Mouse (Mus musculus): ENCODE data around the gene A330070K13Rik. TPM values are rescaled to one million over a fixed set of nuclear protein-coding genes. Genes with fewer than 3 reads are reported as not detected.

A330070K13Rik gene
- polyA plus RNA-seq, 1 experiment = not detected

- Histone ChIP-seq H3K36me3 (ENCODE audit: control insufficient read depth, insufficient read depth, low read length) (no peaks in the 10 kb centered on the region), H3K4me3 (ENCODE audit: low read depth, low read length) (no peak overlapping the region), H3K27ac (ENCODE audit: insufficient read depth, low read depth, low read length) (no peak overlapping the region), H3K27me3 (ENCODE audit: control insufficient read depth, insufficient read depth, low read length) (no peaks in the 10 kb centered on the region), H3K4me1 (ENCODE audit: control insufficient read depth, insufficient read depth, insufficient read length, low read length) (no peaks in the 10 kb centered on the region)
- WGBS = 54% methylated on average over 8 of the region's 8 CpGs
- TF ChIP-seq POLR2A (IDR thresholded peaks at IDR 0.05; ENCODE audit: low read depth, low read length) (no peak), CTCF (IDR thresholded peaks at IDR 0.05; ENCODE audit: extremely low read depth, insufficient read length, insufficient replicate concordance, low read depth, low read length) (no peak)
Observed at GRCm38 (mm10) chr5:130393618-130394355, 9.4 kb upstream of the A330070K13Rik start.

- no peaks in the 10 kb centered on the region for H3K36me3 ChIP-seq (ENCODE audit: control insufficient read depth, insufficient read depth, low read length)
- TF ChIP-seq CTCF (IDR thresholded peaks at IDR 0.05; ENCODE audit: extremely low read depth, insufficient read length, insufficient replicate concordance, low read depth, low read length) (no peak), POLR2A (IDR thresholded peaks at IDR 0.05; ENCODE audit: low read depth, low read length) (no peak)
- H3K27me3 ChIP-seq (ENCODE audit: control insufficient read depth, insufficient read depth, low read length) = no peaks in the 10 kb centered on the region
- H3K4me1 ChIP-seq (ENCODE audit: control insufficient read depth, insufficient read depth, insufficient read length, low read length) = no peaks in the 10 kb centered on the region
- 78% methylated on average over 7 of the region's 7 CpGs for WGBS
- H3K4me3 ChIP-seq (ENCODE audit: low read depth, low read length) = no peak overlapping the region
- H3K27ac ChIP-seq (ENCODE audit: insufficient read depth, low read depth, low read length) = no peak overlapping the region
Observed at GRCm38 (mm10) chr5:130386418-130386817, 2.0 kb upstream of the A330070K13Rik start.

- H3K36me3 ChIP-seq (ENCODE audit: control insufficient read depth, insufficient read depth, low read length) = no peaks in the 10 kb centered on the region
- 91% methylated on average over 3 of the region's 3 CpGs for WGBS
- no peaks in the 10 kb centered on the region for H3K27me3 ChIP-seq (ENCODE audit: control insufficient read depth, insufficient read depth, low read length)
- H3K4me1 ChIP-seq (ENCODE audit: control insufficient read depth, insufficient read depth, insufficient read length, low read length) = no peaks in the 10 kb centered on the region
- no peak overlapping the region for H3K27ac ChIP-seq (ENCODE audit: insufficient read depth, low read depth, low read length)
- no peak for TF ChIP-seq POLR2A (IDR thresholded peaks at IDR 0.05; ENCODE audit: low read depth, low read length)
- no peak overlapping the region for H3K4me3 ChIP-seq (ENCODE audit: low read depth, low read length)
Observed at GRCm38 (mm10) chr5:130375411-130375810, 9.0 kb downstream of the A330070K13Rik start.

- no peaks in the 10 kb centered on the region for H3K27me3 ChIP-seq (ENCODE audit: control insufficient read depth, insufficient read depth, low read length)
- H3K36me3 ChIP-seq (ENCODE audit: control insufficient read depth, insufficient read depth, low read length) = no peaks in the 10 kb centered on the region
- no peak within 1 kb of the TSS for H3K27ac ChIP-seq (ENCODE audit: insufficient read depth, low read depth, low read length)
- H3K4me1 ChIP-seq (ENCODE audit: control insufficient read depth, insufficient read depth, insufficient read length, low read length) = no peaks in the 10 kb centered on the region
- no peak for TF ChIP-seq POLR2A (IDR thresholded peaks at IDR 0.05; ENCODE audit: low read depth, low read length)
- no peak for TF ChIP-seq CTCF (IDR thresholded peaks at IDR 0.05; ENCODE audit: extremely low read depth, insufficient read length, insufficient replicate concordance, low read depth, low read length)
- WGBS = 48% methylated on average over 11 of the region's 11 CpGs
- no peak within 1 kb of the TSS for H3K4me3 ChIP-seq (ENCODE audit: low read depth, low read length)
Observed at GRCm38 (mm10) chr5:130369237-130369636, 15.2 kb downstream of the A330070K13Rik start, which contains the start of gene Caln1. Gene Caln1, plus strand, starts transcription at chr5:130369455.

- Histone ChIP-seq H3K4me1 (ENCODE audit: control insufficient read depth, insufficient read depth, insufficient read length, low read length) (no peaks in the 10 kb centered on the region), H3K4me3 (ENCODE audit: low read depth, low read length) (no peak overlapping the region), H3K36me3 (ENCODE audit: control insufficient read depth, insufficient read depth, low read length) (no peaks in the 10 kb centered on the region), H3K27me3 (ENCODE audit: control insufficient read depth, insufficient read depth, low read length) (no peaks in the 10 kb centered on the region), H3K27ac (ENCODE audit: insufficient read depth, low read depth, low read length) (no peak overlapping the region)
- WGBS = 80% methylated on average over 6 of the region's 6 CpGs
- no peak for TF ChIP-seq CTCF (IDR thresholded peaks at IDR 0.05; ENCODE audit: extremely low read depth, insufficient read length, insufficient replicate concordance, low read depth, low read length)
- no peak for TF ChIP-seq POLR2A (IDR thresholded peaks at IDR 0.05; ENCODE audit: low read depth, low read length)
Observed at GRCm38 (mm10) chr5:130368236-130368635, 16.2 kb downstream of the A330070K13Rik start.

- 36% methylated on average over 3 of the region's 3 CpGs for WGBS
- no peaks in the 10 kb centered on the region for H3K4me1 ChIP-seq (ENCODE audit: control insufficient read depth, insufficient read depth, insufficient read length, low read length)
- H3K27me3 ChIP-seq (ENCODE audit: control insufficient read depth, insufficient read depth, low read length) = no peaks in the 10 kb centered on the region
Observed at GRCm38 (mm10) chr5:130363773-130364172, 20.7 kb downstream of the A330070K13Rik start.

GRCm38 (mm10) chr5:130363111-130363510 is 21.3 kb downstream of the A330070K13Rik start:
- 73% methylated on average over 4 of the region's 4 CpGs for WGBS
- Histone ChIP-seq H3K36me3 (ENCODE audit: control insufficient read depth, insufficient read depth, low read length) (no peaks in the 10 kb centered on the region), H3K27me3 (ENCODE audit: control insufficient read depth, insufficient read depth, low read length) (no peaks in the 10 kb centered on the region), H3K27ac (ENCODE audit: insufficient read depth, low read depth, low read length) (no peak overlapping the region), H3K4me3 (ENCODE audit: low read depth, low read length) (no peak overlapping the region), H3K4me1 (ENCODE audit: control insufficient read depth, insufficient read depth, insufficient read length, low read length) (no peaks in the 10 kb centered on the region)
- TF ChIP-seq CTCF (IDR thresholded peaks at IDR 0.05; ENCODE audit: extremely low read depth, insufficient read length, insufficient replicate concordance, low read depth, low read length) = no peak
- no peak for TF ChIP-seq POLR2A (IDR thresholded peaks at IDR 0.05; ENCODE audit: low read depth, low read length)

More at GRCm38 (mm10) chr5:130363773-130364172, 20.7 kb downstream of the A330070K13Rik start:
- TF ChIP-seq CTCF (IDR thresholded peaks at IDR 0.05; ENCODE audit: extremely low read depth, insufficient read length, insufficient replicate concordance, low read depth, low read length) = no peak
- no peak for TF ChIP-seq POLR2A (IDR thresholded peaks at IDR 0.05; ENCODE audit: low read depth, low read length)
- Histone ChIP-seq H3K36me3 (ENCODE audit: control insufficient read depth, insufficient read depth, low read length) (no peaks in the 10 kb centered on the region), H3K27ac (ENCODE audit: insufficient read depth, low read depth, low read length) (no peak overlapping the region), H3K4me3 (ENCODE audit: low read depth, low read length) (no peak overlapping the region)
